Mouse (Mus musculus): ENCODE measurements around the gene Nrbf2.

- TF ChIP-seq TCF3 (IDR thresholded peaks at IDR 0.05; ENCODE audit: insufficient read length, low read depth) (no peak), MAX (IDR thresholded peaks at IDR 0.05; ENCODE audit: low read depth) (no peak), USF1 (IDR thresholded peaks at IDR 0.05; ENCODE audit: low read depth) (no peak), POLR2AphosphoS2 (IDR thresholded peaks at IDR 0.05; ENCODE audit: insufficient read length, low read depth) (no peak), E2F4 (IDR thresholded peaks at IDR 0.05; ENCODE audit: insufficient read depth) (no peak), POLR2A (IDR thresholded peaks at IDR 0.05; ENCODE audit: insufficient read length, low read depth) (no peak), MYOD1 (IDR thresholded peaks at IDR 0.05; ENCODE audit: control insufficient read depth in 1 of 3, insufficient read length in 2 of 3, low read depth in 2 of 3) (no peak), MYOG (IDR thresholded peaks at IDR 0.05; ENCODE audit: control insufficient read depth in 1 of 3, insufficient read depth in 1 of 3, insufficient read length in 2 of 3, low read depth in 2 of 3) (no peak)
These were observed 45.5 kb upstream of the Nrbf2 start for GRCm38 (mm10) chr10:67330580-67330979.

All from myocyte (in vitro differentiated cells).